Mouse (Mus musculus) heart, postnatal 0 days (tissue): ENCODE data around the gene Dennd6a.

ENCODE experiments used
- CTCF ChIP-seq: IDR thresholded peaks from 2 replicates; pipeline ENCODE4 v1.5.1; 2016; ENCODE audit warnings: antibody characterized with exemption, control low read depth, low read depth
- EP300 ChIP-seq: IDR thresholded peaks from 2 replicates; pipeline ENCODE4 v1.6.1; 2016; ENCODE audit warnings: antibody characterized with exemption, low read depth

DNA sequence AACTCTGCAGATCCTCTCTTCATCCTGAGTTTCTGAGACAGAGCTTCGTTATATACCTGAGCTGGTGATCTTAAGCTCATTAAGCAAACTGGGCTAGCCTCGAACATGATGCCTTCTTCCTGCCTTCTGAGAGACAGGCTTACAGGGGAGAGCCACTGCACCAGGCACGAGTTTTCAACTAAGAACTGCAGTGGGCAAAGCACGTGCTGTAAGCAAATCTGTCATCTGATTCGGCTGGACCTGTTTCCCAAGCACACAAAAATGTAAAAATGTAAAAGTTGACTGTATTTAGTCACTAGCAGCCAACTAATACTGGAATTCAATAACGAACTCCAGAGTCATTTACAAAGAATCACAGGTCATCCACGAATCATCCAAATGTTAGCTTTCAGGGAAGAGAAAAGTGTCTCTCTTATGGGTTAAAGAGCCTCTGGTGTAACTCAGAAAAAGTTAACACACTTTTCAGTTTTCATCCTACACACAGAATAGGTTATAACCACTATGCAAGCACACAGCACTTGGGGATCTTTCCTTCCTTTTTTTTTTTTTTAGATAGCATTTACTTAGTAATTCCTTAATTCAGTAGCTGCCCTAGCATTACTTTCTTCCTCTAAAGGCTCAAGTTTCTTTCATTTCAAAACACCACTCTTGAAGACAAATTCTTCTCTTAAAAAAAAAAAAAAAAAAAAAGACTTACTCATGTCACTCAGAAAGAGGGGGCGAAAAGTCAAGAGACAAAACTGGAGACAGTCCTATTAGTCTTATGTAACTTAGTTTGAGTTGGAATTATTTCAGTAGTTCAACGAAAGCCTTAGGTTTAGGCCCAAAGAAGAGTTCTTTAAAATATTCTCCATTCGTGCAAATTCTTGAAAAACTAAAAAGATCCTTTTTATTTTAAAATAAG, 42.0 kb upstream of the Dennd6a start:
- TF ChIP-seq CTCF (no peak), EP300 (no peak)
